Mouse (Mus musculus): ENCODE data around the gene Sptlc2.
"Not testable (repeated sequence)": the region's sequence is repeated elsewhere in the genome, so short reads cannot be mapped to it uniquely, and the experiment has no call there.

Gene Sptlc2

GRCm38 (mm10) chr12:87279350-87279749 is 108.8 kb downstream of the Sptlc2 start:
- DNase-seq (ENCODE audit: low spot score in 2 of 2) = no peak

- DNase-seq (ENCODE audit: low spot score in 2 of 2) = no peak
These were observed 109.9 kb downstream of the Sptlc2 start for GRCm38 (mm10) chr12:87278118-87278730.

- DNase-seq (ENCODE audit: low spot score in 2 of 2) = not testable (repeated sequence)
These were observed 110.9 kb downstream of the Sptlc2 start for GRCm38 (mm10) chr12:87277251-87277650.

- DNase-seq (ENCODE audit: low spot score in 2 of 2) = no peak
These were observed 113.0 kb downstream of the Sptlc2 start for GRCm38 (mm10) chr12:87274853-87275831.

GRCm38 (mm10) chr12:87267682-87268081 is 120.5 kb downstream of the Sptlc2 start:
- peak in 1 of 2 experiments; percentile 36 for DNase-seq (ENCODE audit: low spot score in 2 of 2)

GRCm38 (mm10) chr12:87266827-87267603 is 121.1 kb downstream of the Sptlc2 start:
- no peak for DNase-seq (ENCODE audit: low spot score in 2 of 2)

GRCm38 (mm10) chr12:87266108-87266826 is 121.9 kb downstream of the Sptlc2 start, which contains the start of the genes Vipas39 and Ahsa1:
TSS of gene Vipas39 (minus strand) at chr12:87266256.
TSS of gene Ahsa1 (plus strand) at chr12:87266479.
- DNase-seq (ENCODE audit: low spot score in 2 of 2) = peak; percentile 67 to 83

- DNase-seq (ENCODE audit: low spot score in 2 of 2) = no peak
These were observed 122.7 kb downstream of the Sptlc2 start for GRCm38 (mm10) chr12:87265444-87265843.

- no peak for DNase-seq (ENCODE audit: low spot score in 2 of 2)
These were observed 127.6 kb downstream of the Sptlc2 start for GRCm38 (mm10) chr12:87260562-87260961.

- DNase-seq (ENCODE audit: low spot score in 2 of 2) = no peak
These were observed 131.5 kb downstream of the Sptlc2 start for GRCm38 (mm10) chr12:87256629-87257028.
